In the genomic region with DNA sequence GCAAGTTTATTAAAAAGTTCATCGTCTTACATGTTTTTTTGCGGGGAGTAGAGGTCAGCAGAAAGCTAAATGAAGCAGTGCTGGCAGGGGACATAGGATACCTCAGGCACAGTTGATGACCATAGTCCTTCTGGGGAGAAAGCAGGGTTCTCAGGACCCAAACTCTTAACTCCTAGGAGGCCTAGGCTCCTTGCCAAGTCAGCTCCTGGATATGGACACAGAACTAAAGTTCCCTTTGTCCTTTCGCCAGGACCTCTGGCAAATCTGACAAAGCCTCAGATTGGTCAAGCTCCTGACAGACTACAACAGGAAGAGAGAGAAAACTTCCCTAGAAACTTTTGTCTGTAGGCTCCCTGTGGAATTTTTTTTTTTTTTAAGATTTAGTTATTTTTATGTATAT, we compare ENCODE assay signal across 20 mouse cellular contexts. TPM values are rescaled to one million over a fixed set of nuclear protein-coding genes. Genes with fewer than 3 reads are reported as not detected.
DNase-seq lines count a peak whose midpoint lies in the region; ATAC-seq and TF ChIP-seq lines count a peak whose summit lies in the region.
"Had no signal": no experiment of that assay in that cellular context is flagged by ENCODE, and none has a peak within 500 bp of the region (broad histone marks: within the 10 kb centered on the region; RNA-seq: fewer than 3 reads in every experiment).

No protein-coding gene starts in this region.

- no peak for ATAC-seq in kidney, embryonic 14.5 days (ENCODE audit: low FRiP score, low TSS enrichment)
- ATAC-seq in liver, embryonic 15.5 days (ENCODE audit: insufficient read depth): no peak
- no peak for ATAC-seq in liver, embryonic 12.5 days
- ATAC-seq: activated CD4-positive, CD25-positive, alpha-beta regulatory T cell, adult 4 months; CD4-positive, CD25-positive, alpha-beta regulatory T cell, adult 4 months; forebrain, embryonic 15.5 days; hindbrain, postnatal 0 days; Patski had no signal

- no peak for TF ChIP-seq EP300 in MEL (IDR thresholded peaks at IDR 0.05; ENCODE audit: low read depth in 1 of 2, low read length in 2 of 2)

- no peak overlapping the region for H3K4me2 ChIP-seq in kidney, embryonic 14.5 days (replicated peaks; ENCODE audit: low read depth, low read length)
- no peak overlapping the region for H3K4me2 ChIP-seq in liver, embryonic 15.5 days
- H3K4me2 ChIP-seq in liver, embryonic 12.5 days: no peak overlapping the region
- H3K4me2 ChIP-seq: embryonic facial prominence, embryonic 12.5 days; forebrain, embryonic 15.5 days; hindbrain, embryonic 13.5 days had no signal

- WGBS in kidney, embryonic 14.5 days: 95% methylated on average over 3 of the region's 3 CpGs
- WGBS in liver, embryonic 15.5 days (ENCODE audit: insufficient replicate concordance): 93% methylated on average over 3 of the region's 3 CpGs
- WGBS in liver, embryonic 12.5 days (ENCODE audit: insufficient replicate concordance): 86% methylated on average over 3 of the region's 3 CpGs

- H3K4me1 ChIP-seq in kidney, embryonic 14.5 days (ENCODE audit: control insufficient read depth, insufficient read depth, low read length): peaks cover 8% of the 10 kb centered on the region
- H3K4me1 ChIP-seq in liver, embryonic 15.5 days (replicated peaks): peaks cover 64% of the 10 kb centered on the region
- H3K4me1 ChIP-seq in liver, embryonic 12.5 days: peaks cover 57% of the 10 kb centered on the region
- H3K4me1 ChIP-seq in MEL (ENCODE audit: control insufficient read depth in 1 of 2, insufficient read depth in 2 of 2, low read length in 2 of 2): peaks cover 15 to 43% of the 10 kb centered on the region in 2 experiments

- H3K27me3 ChIP-seq in kidney, embryonic 14.5 days (ENCODE audit: control insufficient read depth, insufficient read depth, low read length): no peaks in the 10 kb centered on the region
- H3K27me3 ChIP-seq in liver, embryonic 15.5 days: no peaks in the 10 kb centered on the region
- no peaks in the 10 kb centered on the region for H3K27me3 ChIP-seq in liver, embryonic 12.5 days (replicated peaks)
- H3K27me3 ChIP-seq in MEL (ENCODE audit: control insufficient read depth in 1 of 2, insufficient read depth in 2 of 2, low read length in 2 of 2): no peaks in the 10 kb centered on the region
- H3K27me3 ChIP-seq: embryonic facial prominence, embryonic 12.5 days; forebrain, embryonic 15.5 days; hindbrain, embryonic 13.5 days; Patski had no signal

- no peak overlapping the region for H3K27ac ChIP-seq in kidney, embryonic 14.5 days (ENCODE audit: low read depth, low read length)
- H3K27ac ChIP-seq in liver, embryonic 15.5 days (replicated peaks): 0 out of 2 replicates have a peak overlapping the region, but pooled peaks have one; percentile 19
- no peak overlapping the region for H3K27ac ChIP-seq in liver, embryonic 12.5 days
- no peak overlapping the region for H3K27ac ChIP-seq in MEL (ENCODE audit: control insufficient read depth, low read depth, low read length)
- H3K27ac ChIP-seq: embryonic facial prominence, embryonic 12.5 days; forebrain, embryonic 15.5 days; heart, embryonic 10.5 days; hindbrain, embryonic 13.5 days; hindbrain, postnatal 0 days had no signal

- TF ChIP-seq CTCF in MEL (IDR thresholded peaks at IDR 0.05 in 2 of 3, conservative IDR thresholded peaks at IDR 0.05 in 1 of 3; ENCODE audit: control insufficient read depth in 1 of 3, insufficient read depth in 1 of 3, low read depth in 2 of 3, low read length in 3 of 3, poor library complexity in 1 of 3, severe bottlenecking in 1 of 3): no peak

- H3K9ac ChIP-seq in kidney, embryonic 14.5 days (ENCODE audit: low read depth, low read length): no peak overlapping the region
- H3K9ac ChIP-seq in liver, embryonic 15.5 days: no peak overlapping the region
- no peak overlapping the region for H3K9ac ChIP-seq in liver, embryonic 12.5 days
- H3K9ac ChIP-seq in MEL (ENCODE audit: control insufficient read depth, low read depth, low read length, poor library complexity, severe bottlenecking): no peak overlapping the region
- H3K9ac ChIP-seq: embryonic facial prominence, embryonic 12.5 days; forebrain, embryonic 15.5 days; hindbrain, embryonic 13.5 days had no signal

- no peak overlapping the region for H3K4me3 ChIP-seq in kidney, embryonic 14.5 days (ENCODE audit: low read length)
- no peak overlapping the region for H3K4me3 ChIP-seq in liver, embryonic 15.5 days (replicated peaks)
- no peak overlapping the region for H3K4me3 ChIP-seq in liver, embryonic 12.5 days
- no peak overlapping the region for H3K4me3 ChIP-seq in MEL (ENCODE audit: control insufficient read depth in 1 of 2, insufficient read depth in 1 of 2, low read depth in 2 of 2, low read length in 2 of 2)
- H3K4me3 ChIP-seq: embryonic facial prominence, embryonic 12.5 days; forebrain, embryonic 15.5 days; heart, embryonic 10.5 days; hindbrain, embryonic 13.5 days had no signal

- 0 out of 2 replicates have a peak, but pooled peaks cover 4% of the 10 kb centered on the region for H3K36me3 ChIP-seq in kidney, embryonic 14.5 days (ENCODE audit: control insufficient read depth, insufficient read depth, low read length)
- H3K36me3 ChIP-seq in liver, embryonic 15.5 days (replicated peaks): no peaks in the 10 kb centered on the region
- H3K36me3 ChIP-seq in liver, embryonic 12.5 days: peaks cover 6% of the 10 kb centered on the region; the same call in 1 of the 2 replicates
- H3K36me3 ChIP-seq in MEL (ENCODE audit: control insufficient read depth in 1 of 2, insufficient read depth in 2 of 2, low read length in 2 of 2): peaks cover 2 to 40% of the 10 kb centered on the region in 2 experiments; a peak in 3 of 4 replicates
- H3K36me3 ChIP-seq: embryonic facial prominence, embryonic 12.5 days; forebrain, embryonic 15.5 days; hindbrain, embryonic 13.5 days had no signal

- no peak for TF ChIP-seq RAD21 in MEL (IDR thresholded peaks at IDR 0.05; ENCODE audit: low read depth, low read length)

- H3K9me3 ChIP-seq in kidney, embryonic 14.5 days (ENCODE audit: control insufficient read depth, low read length): no peaks in the 10 kb centered on the region
- H3K9me3 ChIP-seq in liver, embryonic 15.5 days (replicated peaks): no peaks in the 10 kb centered on the region
- H3K9me3 ChIP-seq in liver, embryonic 12.5 days (replicated peaks): no peaks in the 10 kb centered on the region
- no peaks in the 10 kb centered on the region for H3K9me3 ChIP-seq in MEL (replicated peaks; ENCODE audit: insufficient read depth, low read length)
- H3K9me3 ChIP-seq: embryonic facial prominence, embryonic 12.5 days; forebrain, embryonic 15.5 days; heart, embryonic 10.5 days; hindbrain, embryonic 13.5 days had no signal

- peaks cover 18% of the 10 kb centered on the region for H3K79me2 ChIP-seq in MEL (ENCODE audit: control insufficient read depth, insufficient read depth, low read length, poor library complexity)

- DNase-seq in kidney, postnatal 10 days: peak; percentile 33
- peak; percentile 39 for DNase-seq in MEL (ENCODE audit: low read depth, low spot score)
- DNase-seq in heart, postnatal 4 days: no peak
- DNase-seq: adrenal gland, adult 2 months; adrenal gland, postnatal 25 days; B cell, adult 2 months; cerebellum, adult 2 months; heart, adult 18-20 months; heart, postnatal 10 days had no signal

- TF ChIP-seq POLR2A in MEL (IDR thresholded peaks at IDR 0.05; ENCODE audit: control insufficient read depth in 1 of 2, insufficient read depth in 1 of 2, low read depth in 1 of 2, low read length in 2 of 2, poor library complexity in 1 of 2): no peak

TF ChIP-seq in MEL, 35 proteins besides CTCF, POLR2A, EP300 and RAD21:
- TF ChIP-seq ZNF384 (IDR thresholded peaks at IDR 0.05; ENCODE audit: low read depth, low read length) (peak; percentile 76), MAFK (IDR thresholded peaks at IDR 0.05; ENCODE audit: borderline replicate concordance, low read depth, low read length) (no peak), NRF1 (IDR thresholded peaks at IDR 0.05; ENCODE audit: insufficient read depth, low read depth, low read length, poor library complexity, severe bottlenecking) (no peak)

RNA-seq across cellular contexts. Expression of gene Pgam1, which starts 3.0 kb away (rescaled TPM):
- polyA plus RNA-seq in kidney, embryonic 14.5 days (2014; fragmentation: Nextera tagmentation; extraction: Ambion mirVana): 604 and 682 TPM in 2 replicates
- 267 and 322 TPM in 2 replicates for polyA plus RNA-seq in liver, embryonic 15.5 days (2015; fragmentation: Nextera tagmentation; extraction: Ambion mirVana)
- 355 and 377 TPM in 2 replicates for polyA plus RNA-seq in liver, embryonic 12.5 days (2016; fragmentation: Nextera tagmentation; extraction: Ambion mirVana)
- 267 and 714 TPM in 2 replicates for total RNA-seq in MEL (2012; rRNA removed)
- 100 to 1,000 TPM; 220 to 756 TPM for polyA plus RNA-seq in MEL (2012; ENCODE audit: insufficient read depth in 1 of 2, insufficient read length in 2 of 2, low read depth in 1 of 2, low replicate concordance in 2 of 2, missing spikeins in 1 of 2)
- 100 to 1,000 TPM; 150 to 162 TPM for total RNA-seq in heart, postnatal 4 days (2021)

RNA-seq across cellular contexts. Expression of gene Rrp12, which starts 12.8 kb away (rescaled TPM):
- polyA plus RNA-seq in kidney, embryonic 14.5 days (2014; fragmentation: Nextera tagmentation; extraction: Ambion mirVana): 7.8 and 15.8 TPM in 2 replicates
- 8.5 and 8.6 TPM in 2 replicates for polyA plus RNA-seq in liver, embryonic 15.5 days (2015; fragmentation: Nextera tagmentation; extraction: Ambion mirVana)
- 25.0 and 26.7 TPM in 2 replicates for polyA plus RNA-seq in liver, embryonic 12.5 days (2016; fragmentation: Nextera tagmentation; extraction: Ambion mirVana)
- 93.8 and 106 TPM in 2 replicates for total RNA-seq in MEL (2012; rRNA removed)
- 100 to 1,000 TPM in 1 of 2 experiments, 10 to 100 TPM in 1; 44.5 to 134 TPM for polyA plus RNA-seq in MEL (2012; ENCODE audit: insufficient read depth in 1 of 2, insufficient read length in 2 of 2, low read depth in 1 of 2, low replicate concordance in 2 of 2, missing spikeins in 1 of 2)
- total RNA-seq in heart, postnatal 4 days (2021): 10 to 100 TPM; 19.9 to 23.4 TPM

RNA-seq across cellular contexts. Expression of gene Exosc1, which starts 24.5 kb away (rescaled TPM):
- polyA plus RNA-seq in kidney, embryonic 14.5 days (2014; fragmentation: Nextera tagmentation; extraction: Ambion mirVana): 90.8 and 99.0 TPM in 2 replicates
- polyA plus RNA-seq in liver, embryonic 15.5 days (2015; fragmentation: Nextera tagmentation; extraction: Ambion mirVana): 29.2 and 31.4 TPM in 2 replicates
- 72.7 and 75.0 TPM in 2 replicates for polyA plus RNA-seq in liver, embryonic 12.5 days (2016; fragmentation: Nextera tagmentation; extraction: Ambion mirVana)
- 101 and 118 TPM in 2 replicates for total RNA-seq in MEL (2012; rRNA removed)
- 100 to 1,000 TPM; 162 to 390 TPM for polyA plus RNA-seq in MEL (2012; ENCODE audit: insufficient read depth in 1 of 2, insufficient read length in 2 of 2, low read depth in 1 of 2, low replicate concordance in 2 of 2, missing spikeins in 1 of 2)
- total RNA-seq in heart, postnatal 4 days (2021): 10 to 100 TPM; 18.0 to 18.2 TPM

RNA-seq across cellular contexts. Expression of gene Zdhhc16, which starts 24.5 kb away (rescaled TPM):
- polyA plus RNA-seq in kidney, embryonic 14.5 days (2014; fragmentation: Nextera tagmentation; extraction: Ambion mirVana): 60.9 and 68.9 TPM in 2 replicates
- 33.7 and 39.6 TPM in 2 replicates for polyA plus RNA-seq in liver, embryonic 15.5 days (2015; fragmentation: Nextera tagmentation; extraction: Ambion mirVana)
- 47.3 and 48.1 TPM in 2 replicates for polyA plus RNA-seq in liver, embryonic 12.5 days (2016; fragmentation: Nextera tagmentation; extraction: Ambion mirVana)
- 95.2 and 99.2 TPM in 2 replicates for total RNA-seq in MEL (2012; rRNA removed)
- 100 to 1,000 TPM in 1 of 2 experiments, not detected in 1; 128 TPM for polyA plus RNA-seq in MEL (2012; ENCODE audit: insufficient read depth in 1 of 2, insufficient read length in 2 of 2, low read depth in 1 of 2, low replicate concordance in 2 of 2, missing spikeins in 1 of 2)
- total RNA-seq in heart, postnatal 4 days (2021): 10 to 100 TPM; 30.7 to 31.7 TPM
